Mouse (Mus musculus) induced T-regulatory cell, adult 2 months (primary cell): ENCODE data around the gene Pdlim4.
"Not testable (repeated sequence)": the region's sequence is repeated elsewhere in the genome, so short reads cannot be mapped to it uniquely, and the experiment has no call there.

Source experiments
- DNase-seq: peaks from one replicate; pipeline ENCODE4 v3.0.0-alpha.2; 2012; ENCODE audit warnings: low read depth

The Pdlim4 gene

DNA sequence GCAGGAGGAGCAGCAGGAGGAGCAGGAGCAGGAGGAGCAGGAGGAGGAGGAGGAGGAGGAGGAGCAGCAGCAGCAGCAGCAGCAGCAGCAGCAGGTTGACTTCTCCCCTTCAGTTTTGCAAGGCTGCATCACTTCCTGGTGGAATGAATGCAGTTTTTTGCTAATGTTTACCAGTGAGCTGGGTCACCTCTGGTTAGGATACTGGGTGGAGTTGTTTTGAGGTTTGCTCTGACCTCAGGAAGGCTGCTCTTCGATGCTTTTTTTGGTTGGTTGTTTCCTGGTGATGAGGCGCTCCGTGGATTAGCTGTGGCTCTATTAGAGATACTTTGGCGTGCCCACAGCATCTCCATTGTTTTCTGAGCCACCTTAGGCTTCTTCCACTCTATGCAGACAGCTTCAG lies 51.2 kb downstream of the Pdlim4 start:
- peak; percentile 47 for DNase-seq

DNA sequence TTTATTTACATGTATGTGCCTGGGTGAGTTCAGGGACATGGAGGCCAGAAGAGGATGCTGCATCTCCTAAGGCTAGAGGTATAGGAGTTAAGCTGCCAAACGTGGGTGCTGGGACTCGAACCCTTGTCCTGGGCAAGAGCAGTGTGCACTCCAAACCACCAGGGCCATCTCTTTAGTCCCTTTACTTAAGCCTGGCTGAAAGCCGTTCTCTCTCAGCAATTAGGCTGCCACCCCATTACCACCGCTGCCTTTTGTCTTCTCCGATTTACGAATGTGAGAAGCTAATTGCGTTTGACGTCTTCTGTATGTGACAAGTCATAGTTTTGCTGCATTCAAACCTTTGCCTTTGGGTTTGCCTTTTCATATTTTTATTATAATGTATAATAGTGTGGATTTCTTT lies 52.8 kb downstream of the Pdlim4 start:
- DNase-seq: no peak

GRCm38 (mm10) chr11:54012961-54013360 lies 55.9 kb downstream of the Pdlim4 start:
- DNase-seq: no peak

DNA sequence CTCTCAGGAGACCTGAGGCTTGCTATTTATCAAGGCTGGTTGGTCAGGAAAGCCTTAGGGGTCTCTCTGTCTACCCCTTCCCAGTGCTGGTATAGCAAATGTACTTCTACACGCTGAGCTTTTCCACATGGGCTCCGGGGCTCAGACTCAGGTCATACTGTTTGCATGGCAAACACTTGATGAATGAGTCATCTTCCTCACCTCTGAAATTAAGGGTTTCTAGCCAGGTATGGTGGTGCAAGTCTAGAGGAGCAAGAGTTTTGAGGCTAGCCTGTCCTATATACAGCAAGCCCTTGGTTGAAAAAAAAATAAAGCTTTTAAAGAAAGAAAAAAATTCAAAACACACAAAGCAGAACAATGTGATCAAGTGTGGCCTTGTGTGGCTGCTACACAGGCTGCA lies 57.6 kb downstream of the Pdlim4 start:
- no peak for DNase-seq

GRCm38 (mm10) chr11:54008416-54008920 lies 60.3 kb downstream of the Pdlim4 start:
- DNase-seq: no peak

- DNase-seq: no peak
Observed at GRCm38 (mm10) chr11:54007717-54008116, 61.1 kb downstream of the Pdlim4 start.

GRCm38 (mm10) chr11:54006901-54007300 lies 61.9 kb downstream of the Pdlim4 start:
- no peak for DNase-seq

GRCm38 (mm10) chr11:54006362-54006761 lies 62.5 kb downstream of the Pdlim4 start:
- not testable (repeated sequence) for DNase-seq
